Mouse (Mus musculus) liver, adult 2 months (tissue): ENCODE data around the gene Pdia3.

Experiments
- CTCF ChIP-seq: fragments of 200-500 bp; IDR thresholded peaks from 2 replicates; pipeline ENCODE4 v1.5.1; 2011; ENCODE audit warnings: low read depth, low read length, control low read depth
- POLR2A ChIP-seq: fragments of 200-500 bp; IDR thresholded peaks from 2 replicates; pipeline ENCODE4 v1.6.1; 2011; ENCODE audit warnings: low read length, control low read depth; ENCODE audit not compliant: insufficient read depth; ENCODE audit errors: extremely low read depth

- TF ChIP-seq CTCF (no peak), POLR2A (no peak)
Observed at GRCm38 (mm10) chr2:121460071-121460470, 46.5 kb downstream of the Pdia3 start.
